Mouse (Mus musculus): ENCODE results near the gene 1700013G24Rik.

GRCm38 (mm10) chr4:137479757-137480156 is 26.7 kb downstream of the 1700013G24Rik start:
- TF ChIP-seq CTCF (IDR thresholded peaks at IDR 0.05; ENCODE audit: control insufficient read depth, insufficient read depth, insufficient replicate concordance, low read depth, low read length) (no peak), POLR2A (IDR thresholded peaks at IDR 0.05; ENCODE audit: control insufficient read depth, low read depth, low read length) (no peak)
